Mouse (Mus musculus): ENCODE measurements around the gene Dnaja3. TPM values are rescaled to one million over a fixed set of nuclear protein-coding genes. Genes with fewer than 3 reads are reported as not detected.

Dnaja3 gene
- polyA plus RNA-seq, 1 experiment: 72.9 TPM

DNA sequence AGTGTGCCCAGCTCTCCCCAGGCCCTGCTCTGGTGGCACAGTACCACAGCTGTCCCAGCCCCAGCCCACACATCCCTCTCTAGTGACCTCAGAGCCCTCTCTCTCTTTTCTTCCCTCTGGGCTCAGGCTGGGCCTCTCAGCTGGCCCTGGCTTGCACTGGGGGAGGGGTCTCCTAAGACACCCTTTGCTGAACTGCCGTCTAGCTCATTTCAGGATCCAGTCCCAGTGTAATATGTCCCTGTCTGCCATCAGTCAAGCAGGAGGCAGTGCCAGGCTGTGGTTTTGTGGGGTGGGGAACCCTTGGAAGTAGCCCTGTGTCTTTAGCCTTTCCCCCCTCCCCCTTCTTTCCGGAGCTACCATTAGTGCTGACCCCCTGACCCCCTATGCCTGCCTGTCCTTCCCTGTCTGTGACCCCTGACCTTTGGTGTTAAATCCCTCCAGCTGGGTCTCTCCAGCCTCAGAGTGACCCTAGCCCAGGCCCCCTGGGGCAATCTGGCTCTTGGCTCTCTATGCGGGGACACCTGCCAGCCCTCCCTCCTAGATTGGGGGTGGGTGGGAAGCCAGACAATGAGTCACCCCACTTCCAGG, 43.6 kb upstream of the Dnaja3 start:
- Histone ChIP-seq H3K27me3 (replicated peaks; ENCODE audit: control insufficient read depth, insufficient read depth, low read length) (no peaks in the 10 kb centered on the region), H3K27ac (ENCODE audit: insufficient read depth, low read depth, low read length) (peak overlapping the region; percentile 95), H3K4me1 (ENCODE audit: control insufficient read depth, insufficient read depth, low read length) (peaks cover 50% of the 10 kb centered on the region), H3K36me3 (ENCODE audit: control insufficient read depth, insufficient read depth, low read length) (no peaks in the 10 kb centered on the region), H3K4me3 (ENCODE audit: insufficient read depth, low read depth, low read length) (peak overlapping the region; percentile 81)
- DNase-seq: no peak
- TF ChIP-seq CTCF (conservative IDR thresholded peaks at IDR 0.05; ENCODE audit: insufficient read depth, insufficient read length, low read depth, low read length): no peak
- no peak for TF ChIP-seq POLR2A (IDR thresholded peaks at IDR 0.05; ENCODE audit: low read depth, low read length)
- WGBS: 19% methylated on average over 3 of the region's 3 CpGs

DNA sequence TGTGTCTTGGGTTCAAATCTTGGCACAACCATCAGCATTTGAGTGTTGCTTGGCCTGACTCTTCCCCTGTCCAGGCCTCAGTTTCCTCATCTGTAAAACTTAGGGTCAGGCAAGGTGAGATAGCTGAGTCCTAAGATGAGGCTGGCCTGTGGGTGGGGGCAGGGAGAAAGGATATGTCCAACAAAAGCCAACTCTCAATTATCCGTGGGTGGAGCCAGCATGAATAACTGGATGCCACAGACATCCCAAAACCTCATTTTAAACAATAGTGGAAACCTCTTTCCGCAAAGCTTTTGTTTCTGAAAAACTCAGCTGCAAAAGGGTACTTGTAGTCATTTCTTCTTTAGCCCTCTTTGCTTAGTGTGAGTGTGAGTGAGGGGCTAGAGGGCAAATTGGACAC, 43.0 kb upstream of the Dnaja3 start:
- peak overlapping the region; percentile 95 for H3K27ac ChIP-seq (ENCODE audit: insufficient read depth, low read depth, low read length)
- TF ChIP-seq CTCF (conservative IDR thresholded peaks at IDR 0.05; ENCODE audit: insufficient read depth, insufficient read length, low read depth, low read length): no peak
- TF ChIP-seq POLR2A (IDR thresholded peaks at IDR 0.05; ENCODE audit: low read depth, low read length): no peak
- peak overlapping the region; percentile 81 for H3K4me3 ChIP-seq (ENCODE audit: insufficient read depth, low read depth, low read length)
- no peak for DNase-seq
- no peaks in the 10 kb centered on the region for H3K36me3 ChIP-seq (ENCODE audit: control insufficient read depth, insufficient read depth, low read length)
- H3K27me3 ChIP-seq (replicated peaks; ENCODE audit: control insufficient read depth, insufficient read depth, low read length): no peaks in the 10 kb centered on the region
- WGBS: 42% methylated on average over 2 of the region's 2 CpGs
- peaks cover 50% of the 10 kb centered on the region for H3K4me1 ChIP-seq (ENCODE audit: control insufficient read depth, insufficient read depth, low read length)

DNA sequence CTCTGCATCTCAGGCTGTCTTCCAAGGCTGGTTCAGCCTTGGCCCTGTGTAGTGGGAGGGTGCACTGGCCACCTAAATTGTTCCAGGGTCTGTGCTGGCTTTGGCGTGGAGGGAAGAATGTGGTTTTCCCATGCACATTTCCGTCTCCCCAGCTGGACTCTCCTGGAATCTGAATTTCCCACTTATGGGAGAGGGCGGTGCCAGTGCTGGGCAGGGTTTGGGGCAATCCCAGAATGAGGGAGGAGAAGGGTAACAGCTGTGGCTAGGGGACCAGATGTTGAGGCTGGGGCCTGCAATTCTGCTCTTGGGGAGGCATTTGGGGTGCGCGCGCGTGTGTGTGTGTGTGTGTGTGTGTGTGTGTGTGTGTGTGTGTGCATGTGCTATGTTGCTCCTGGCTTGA, 42.5 kb upstream of the Dnaja3 start:
- WGBS: 47% methylated on average over 7 of the region's 7 CpGs
- peaks cover 50% of the 10 kb centered on the region for H3K4me1 ChIP-seq (ENCODE audit: control insufficient read depth, insufficient read depth, low read length)
- peak overlapping the region; percentile 27 for H3K4me3 ChIP-seq (ENCODE audit: insufficient read depth, low read depth, low read length)
- H3K27ac ChIP-seq (ENCODE audit: insufficient read depth, low read depth, low read length): peak overlapping the region; percentile 94
- H3K36me3 ChIP-seq (ENCODE audit: control insufficient read depth, insufficient read depth, low read length): no peaks in the 10 kb centered on the region
- no peaks in the 10 kb centered on the region for H3K27me3 ChIP-seq (replicated peaks; ENCODE audit: control insufficient read depth, insufficient read depth, low read length)
- TF ChIP-seq CTCF (conservative IDR thresholded peaks at IDR 0.05; ENCODE audit: insufficient read depth, insufficient read length, low read depth, low read length): no peak
- no peak for TF ChIP-seq POLR2A (IDR thresholded peaks at IDR 0.05; ENCODE audit: low read depth, low read length)
- no peak for DNase-seq

DNA sequence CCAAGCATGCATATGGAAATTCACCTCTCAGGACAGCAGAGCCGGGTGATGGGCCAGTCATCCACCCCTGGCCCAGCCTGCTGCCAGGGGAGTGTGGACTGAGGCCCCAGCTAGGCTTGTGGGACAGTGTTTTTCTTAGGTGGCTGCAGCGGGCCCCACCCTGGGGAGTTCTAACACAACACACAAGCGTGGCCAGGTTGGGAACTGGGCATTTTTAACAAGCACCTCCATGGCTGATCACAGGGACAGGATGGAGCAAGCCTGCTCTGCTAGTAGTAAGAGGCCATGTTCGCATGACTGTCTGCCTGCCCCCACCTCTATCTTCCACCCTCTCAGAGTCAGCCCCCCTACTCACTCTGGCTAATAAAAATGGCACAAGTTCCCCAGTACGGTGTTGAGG, 41.7 kb upstream of the Dnaja3 start:
- 44% methylated on average over 5 of the region's 5 CpGs for WGBS
- peak overlapping the region; percentile 94 for H3K27ac ChIP-seq (ENCODE audit: insufficient read depth, low read depth, low read length)
- no peaks in the 10 kb centered on the region for H3K36me3 ChIP-seq (ENCODE audit: control insufficient read depth, insufficient read depth, low read length)
- peaks cover 53% of the 10 kb centered on the region for H3K4me1 ChIP-seq (ENCODE audit: control insufficient read depth, insufficient read depth, low read length)
- DNase-seq: no peak
- no peak overlapping the region for H3K4me3 ChIP-seq (ENCODE audit: insufficient read depth, low read depth, low read length)
- no peak for TF ChIP-seq POLR2A (IDR thresholded peaks at IDR 0.05; ENCODE audit: low read depth, low read length)
- TF ChIP-seq CTCF (conservative IDR thresholded peaks at IDR 0.05; ENCODE audit: insufficient read depth, insufficient read length, low read depth, low read length): no peak
- no peaks in the 10 kb centered on the region for H3K27me3 ChIP-seq (replicated peaks; ENCODE audit: control insufficient read depth, insufficient read depth, low read length)

DNA sequence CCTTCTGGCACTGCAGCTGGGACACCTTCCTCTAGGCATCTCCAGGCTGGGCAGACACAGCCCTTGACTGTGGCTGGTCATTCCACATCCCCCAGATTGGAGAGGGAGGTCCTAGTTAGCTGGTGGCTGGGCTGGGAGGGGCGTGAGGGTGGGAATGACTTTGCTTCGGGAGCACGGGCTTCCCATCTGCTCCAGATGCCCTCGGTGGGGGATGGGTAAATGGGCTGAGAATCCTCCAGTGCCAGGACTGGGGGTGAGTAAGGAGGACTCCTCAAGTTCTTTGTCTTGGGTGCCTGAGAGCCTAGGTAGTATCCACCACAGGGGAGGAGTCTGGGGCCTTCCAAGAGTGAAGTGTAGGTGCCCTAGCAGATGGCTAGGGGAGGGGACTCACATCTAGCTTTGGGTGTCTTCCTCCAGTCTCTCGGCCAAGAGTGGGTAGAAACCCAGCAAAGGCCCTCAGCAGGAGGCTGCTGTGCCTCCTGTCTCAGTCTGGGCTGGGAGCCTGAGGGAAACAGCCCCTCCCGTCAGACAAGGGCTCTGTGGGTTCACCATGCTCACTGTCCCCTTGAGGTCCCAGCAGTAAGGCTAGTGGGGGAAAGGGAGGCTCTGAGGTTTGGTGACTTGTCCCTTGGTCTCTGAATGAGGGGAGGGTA, 40.8 kb upstream of the Dnaja3 start:
- H3K4me3 ChIP-seq (ENCODE audit: insufficient read depth, low read depth, low read length): peak overlapping the region; percentile 2; the same call in 1 of the 2 replicates
- no peaks in the 10 kb centered on the region for H3K36me3 ChIP-seq (ENCODE audit: control insufficient read depth, insufficient read depth, low read length)
- peaks cover 56% of the 10 kb centered on the region for H3K4me1 ChIP-seq (ENCODE audit: control insufficient read depth, insufficient read depth, low read length)
- TF ChIP-seq POLR2A (IDR thresholded peaks at IDR 0.05; ENCODE audit: low read depth, low read length): no peak
- no peak for TF ChIP-seq CTCF (conservative IDR thresholded peaks at IDR 0.05; ENCODE audit: insufficient read depth, insufficient read length, low read depth, low read length)
- peak overlapping the region; percentile 94 for H3K27ac ChIP-seq (ENCODE audit: insufficient read depth, low read depth, low read length)
- 17% methylated on average over 6 of the region's 6 CpGs for WGBS
- no peak for DNase-seq
- no peaks in the 10 kb centered on the region for H3K27me3 ChIP-seq (replicated peaks; ENCODE audit: control insufficient read depth, insufficient read depth, low read length)

DNA sequence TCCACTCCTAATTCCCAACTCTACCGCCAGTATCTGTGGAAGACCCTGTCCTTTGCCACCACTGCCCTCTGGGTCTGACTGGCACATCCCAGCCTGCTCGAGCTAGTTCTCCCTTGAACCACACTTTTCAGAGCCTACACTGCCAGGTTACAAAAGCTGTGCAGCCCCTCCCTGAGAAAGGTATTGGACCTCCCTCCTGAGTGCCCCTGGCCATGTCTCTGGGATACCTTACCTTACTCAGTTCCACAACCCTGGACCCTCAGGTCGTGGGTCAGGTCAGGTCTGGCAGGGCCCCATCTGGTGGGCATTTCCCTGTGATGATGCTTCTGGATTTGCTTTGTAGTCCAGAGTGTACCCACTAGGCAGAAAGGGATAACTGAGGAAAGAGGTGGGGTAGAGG, 40.2 kb upstream of the Dnaja3 start:
- peaks cover 60% of the 10 kb centered on the region for H3K4me1 ChIP-seq (ENCODE audit: control insufficient read depth, insufficient read depth, low read length)
- no peak overlapping the region for H3K4me3 ChIP-seq (ENCODE audit: insufficient read depth, low read depth, low read length)
- WGBS: 42% methylated on average over 3 of the region's 3 CpGs
- no peaks in the 10 kb centered on the region for H3K27me3 ChIP-seq (replicated peaks; ENCODE audit: control insufficient read depth, insufficient read depth, low read length)
- TF ChIP-seq CTCF (conservative IDR thresholded peaks at IDR 0.05; ENCODE audit: insufficient read depth, insufficient read length, low read depth, low read length): no peak
- no peak for TF ChIP-seq POLR2A (IDR thresholded peaks at IDR 0.05; ENCODE audit: low read depth, low read length)
- no peaks in the 10 kb centered on the region for H3K36me3 ChIP-seq (ENCODE audit: control insufficient read depth, insufficient read depth, low read length)
- peak overlapping the region; percentile 94 for H3K27ac ChIP-seq (ENCODE audit: insufficient read depth, low read depth, low read length)
- no peak for DNase-seq

DNA sequence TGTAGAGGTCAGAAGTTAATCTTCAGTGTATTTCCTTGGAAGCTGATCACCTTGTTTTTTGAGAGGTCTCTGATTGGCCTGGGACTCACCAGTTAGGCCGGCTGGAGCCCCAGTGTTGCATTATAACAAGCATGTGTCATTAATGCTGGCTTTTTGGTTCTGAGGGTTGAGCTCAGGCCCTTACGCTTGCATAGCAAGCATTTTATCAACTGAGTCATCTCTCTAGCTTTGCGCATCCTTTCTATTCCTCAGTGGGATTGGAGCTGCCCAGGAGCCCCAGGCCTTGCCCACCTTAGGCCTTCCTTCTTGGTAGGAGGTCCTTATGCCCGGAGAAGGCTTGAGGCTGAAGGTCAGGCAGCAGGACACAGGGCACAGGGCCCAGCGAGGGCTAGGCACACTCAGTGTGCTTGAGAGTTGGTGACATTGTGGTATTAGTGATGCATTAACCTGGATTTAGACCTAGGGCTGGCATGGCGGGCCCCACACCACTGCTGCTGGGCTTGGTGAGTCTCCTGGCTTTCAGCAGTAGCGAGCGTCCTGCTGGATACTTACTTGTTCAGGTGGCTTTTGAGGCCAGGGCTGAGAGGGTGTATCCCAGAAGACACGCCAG, 39.0 kb upstream of the Dnaja3 start:
- Histone ChIP-seq H3K27ac (ENCODE audit: insufficient read depth, low read depth, low read length) (peak overlapping the region; percentile 94), H3K27me3 (replicated peaks; ENCODE audit: control insufficient read depth, insufficient read depth, low read length) (no peaks in the 10 kb centered on the region), H3K4me1 (ENCODE audit: control insufficient read depth, insufficient read depth, low read length) (peaks cover 72% of the 10 kb centered on the region), H3K4me3 (ENCODE audit: insufficient read depth, low read depth, low read length) (peak overlapping the region; percentile 20; the same call in 1 of the 2 replicates), H3K36me3 (ENCODE audit: control insufficient read depth, insufficient read depth, low read length) (no peaks in the 10 kb centered on the region)
- no peak for TF ChIP-seq POLR2A (IDR thresholded peaks at IDR 0.05; ENCODE audit: low read depth, low read length)
- no peak for TF ChIP-seq CTCF (conservative IDR thresholded peaks at IDR 0.05; ENCODE audit: insufficient read depth, insufficient read length, low read depth, low read length)
- DNase-seq: peak; percentile 94
- 25% methylated on average over 9 of the region's 9 CpGs for WGBS

All from kidney, adult 2 months (tissue).